Mouse (Mus musculus) lung, postnatal 0 days (tissue): ENCODE data around the gene Vipr1.

Source experiments
- CTCF ChIP-seq: IDR thresholded peaks from 2 replicates; pipeline ENCODE4 v1.5.1; 2016; ENCODE audit warnings: antibody characterized with exemption, mild to moderate bottlenecking
- EP300 ChIP-seq: IDR thresholded peaks from 2 replicates; pipeline ENCODE4 v1.6.1; 2016; ENCODE audit warnings: antibody characterized with exemption, mild to moderate bottlenecking, control low read depth

DNA sequence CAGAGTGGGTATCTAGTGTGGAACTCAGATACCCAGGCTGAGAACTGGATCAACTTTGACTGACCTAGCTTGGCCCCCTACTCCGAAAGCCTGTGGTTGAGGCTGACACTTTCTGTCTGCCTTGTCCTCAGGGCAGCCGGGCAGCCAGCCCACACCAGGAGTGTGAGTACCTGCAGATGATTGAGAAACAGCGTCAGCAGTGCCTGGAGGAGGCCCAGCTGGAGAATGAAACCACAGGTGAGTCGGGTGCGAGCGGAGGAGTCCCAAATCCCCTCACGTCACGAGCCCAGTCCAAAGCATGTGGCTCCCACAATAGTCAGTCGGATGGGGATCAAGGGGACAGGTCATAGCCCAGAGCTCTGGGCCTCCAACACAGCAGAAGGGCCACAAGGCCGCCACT lies 11.2 kb downstream of the Vipr1 start:
- no peak for TF ChIP-seq CTCF
- TF ChIP-seq EP300: no peak
